In the genomic region with DNA sequence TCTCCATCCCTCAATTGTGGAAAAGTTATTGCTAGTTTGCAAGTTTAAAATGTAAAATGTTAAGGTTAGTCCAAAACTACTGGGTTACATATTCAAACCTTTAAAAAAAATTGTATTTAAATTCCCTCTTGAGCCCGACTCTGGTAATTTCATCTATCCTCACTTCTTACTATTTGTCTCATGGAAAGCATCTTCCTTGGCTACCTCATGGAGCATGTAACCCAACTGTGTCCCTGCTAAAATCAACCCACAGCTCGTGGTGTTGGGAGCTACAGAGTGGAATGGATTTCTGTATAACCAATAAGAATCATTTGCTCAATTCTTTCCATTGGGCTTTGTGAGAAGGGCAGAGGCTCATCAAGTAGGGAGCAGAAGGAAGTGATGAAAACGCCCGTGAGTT, we compare ENCODE assay signal across 7 mouse cellular contexts.
"Had no signal": no experiment of that assay in that cellular context is flagged by ENCODE, and none has a peak within 500 bp of the region (broad histone marks: within the 10 kb centered on the region; RNA-seq: fewer than 3 reads in every experiment).

No protein-coding gene starts in this region.

- H3K27ac ChIP-seq: kidney, embryonic 15.5 days; limb, embryonic 13.5 days; liver, embryonic 14.5 days had no signal

- H3K4me3 ChIP-seq: kidney, embryonic 15.5 days; limb, embryonic 13.5 days had no signal

- H3K9me3 ChIP-seq: kidney, embryonic 15.5 days; limb, embryonic 13.5 days had no signal

- H3K9ac ChIP-seq: kidney, embryonic 15.5 days; limb, embryonic 13.5 days; liver, embryonic 14.5 days had no signal

- H3K36me3 ChIP-seq: kidney, embryonic 15.5 days; limb, embryonic 13.5 days had no signal

- H3K27me3 ChIP-seq: kidney, embryonic 15.5 days; limb, embryonic 13.5 days had no signal

- H3K4me2 ChIP-seq: kidney, embryonic 15.5 days; limb, embryonic 13.5 days had no signal

- DNase-seq: kidney, adult 18-20 months; kidney, postnatal 14 days; lung, adult 18-20 months; right cerebral cortex, postnatal 14 days had no signal
